Mouse (Mus musculus) stomach, postnatal 0 days (tissue): ENCODE results near the gene Gm10642.

Experiments used
- CTCF ChIP-seq: IDR thresholded peaks from 2 replicates; pipeline ENCODE4 v1.5.1; 2016; ENCODE audit warnings: antibody characterized with exemption, low read depth, mild to moderate bottlenecking, moderate library complexity
- EP300 ChIP-seq: optimal IDR thresholded peaks from 2 replicates; pipeline ENCODE3; 2016; ENCODE audit warnings: antibody characterized with exemption

GRCm38 (mm10) chr9:70631665-70632064 is 24.4 kb upstream of the Gm10642 start:
- no peak for TF ChIP-seq CTCF
- TF ChIP-seq EP300, result no peak
